Mouse (Mus musculus) heart, embryonic 10.5 days (tissue): ENCODE data around the gene Ahdc1. TPM values are rescaled to one million over a fixed set of nuclear protein-coding genes. Genes with fewer than 3 reads are reported as not detected.

Source experiments
- DNase-seq: peaks from one replicate; pipeline ENCODE4 v3.0.0-alpha.2; 2017; ENCODE audit warnings: low spot score
- H3K27ac ChIP-seq: fragments of 300-500 bp; sonication (generic); 2 replicates; pipeline ENCODE4 v1.5.1; 2016; ENCODE audit warnings: mild to moderate bottlenecking
- H3K27me3 ChIP-seq: fragments of 300-500 bp; sonication (generic); 2 replicates; pipeline ENCODE4 v1.6.1; 2016; ENCODE audit warnings: mild to moderate bottlenecking; ENCODE audit not compliant: poor library complexity, insufficient read depth, severe bottlenecking
- H3K36me3 ChIP-seq: fragments of 300-500 bp; sonication (generic); 2 replicates; pipeline ENCODE4 v1.6.1; 2016; ENCODE audit warnings: mild to moderate bottlenecking, moderate library complexity
- H3K4me1 ChIP-seq: fragments of 300-500 bp; sonication (generic); 2 replicates; pipeline ENCODE4 v1.6.1; 2016; ENCODE audit warnings: mild to moderate bottlenecking
- H3K4me3 ChIP-seq: fragments of 300-500 bp; sonication (generic); 2 replicates; pipeline ENCODE4 v1.5.1; 2016; ENCODE audit warnings: mild to moderate bottlenecking, moderate library complexity
- H3K9me3 ChIP-seq: fragments of 300-500 bp; sonication (generic); 2 replicates; pipeline ENCODE4 v1.6.1; 2016; ENCODE audit warnings: mild to moderate bottlenecking, moderate library complexity
- WGBS: fragments of 180-500 bp; shearing (Covaris S2); methylation state at CpG from one replicate; pipeline ENCODE4 v1.1.7; 2016; 5-methylcytosine and 5-hydroxymethylcytosine counted together
- polyA plus RNA-seq: library from polyadenylated mRNA; unstranded; fragments of >200 nt; fragmentation: Nextera tagmentation; extraction: Ambion mirVana; gene quantifications from 2 replicates; pipeline ENCODE4 v1.2.1, GENCODE M21; 2016

The Ahdc1 gene
- polyA plus RNA-seq, 1 experiment from 2014 or later: 12.2 TPM

DNA sequence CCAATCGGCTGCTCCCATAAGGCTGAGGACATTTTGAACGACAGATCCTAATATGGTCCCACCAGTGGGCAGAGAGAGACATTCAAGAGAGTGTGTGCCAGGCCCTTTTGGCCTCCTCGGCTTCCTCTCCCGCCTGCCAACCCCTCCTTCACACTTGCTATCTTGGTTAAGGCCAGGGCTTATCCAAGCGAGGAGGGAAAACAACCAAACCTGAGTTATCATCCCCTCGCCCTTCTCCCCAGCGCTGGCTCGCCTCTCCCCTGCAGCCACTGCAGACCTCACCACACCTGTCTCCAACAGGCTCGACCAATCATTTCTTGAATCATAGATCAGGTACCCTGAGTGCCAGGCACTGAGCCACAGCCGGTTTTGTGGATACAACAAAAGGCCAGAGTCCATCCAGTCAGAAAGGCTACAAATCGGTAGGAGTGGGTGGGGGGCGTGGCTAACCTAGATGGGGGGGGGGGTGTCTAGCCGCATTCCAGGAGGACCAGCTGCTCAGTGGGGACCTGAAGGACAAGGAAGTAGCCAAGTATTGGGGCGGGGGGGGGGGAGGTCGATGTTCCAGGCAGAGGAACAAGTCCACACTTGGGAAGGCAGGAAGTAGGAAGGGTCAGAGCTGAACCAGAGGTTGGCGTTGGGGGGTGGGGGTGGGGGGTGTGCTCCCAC, 92.6 kb downstream of the Ahdc1 start:
- no peaks in the 10 kb centered on the region for H3K9me3 ChIP-seq
- H3K4me3 ChIP-seq: peak overlapping the region; percentile 38
- no peaks in the 10 kb centered on the region for H3K27me3 ChIP-seq
- H3K36me3 ChIP-seq: 0 out of 2 replicates have a peak, but pooled peaks cover 4% of the 10 kb centered on the region
- peaks cover 35% of the 10 kb centered on the region for H3K4me1 ChIP-seq
- peak overlapping the region; percentile 79 for H3K27ac ChIP-seq
- WGBS: 13% methylated on average over 15 of the region's 16 CpGs
- peak; percentile 75 for DNase-seq

DNA sequence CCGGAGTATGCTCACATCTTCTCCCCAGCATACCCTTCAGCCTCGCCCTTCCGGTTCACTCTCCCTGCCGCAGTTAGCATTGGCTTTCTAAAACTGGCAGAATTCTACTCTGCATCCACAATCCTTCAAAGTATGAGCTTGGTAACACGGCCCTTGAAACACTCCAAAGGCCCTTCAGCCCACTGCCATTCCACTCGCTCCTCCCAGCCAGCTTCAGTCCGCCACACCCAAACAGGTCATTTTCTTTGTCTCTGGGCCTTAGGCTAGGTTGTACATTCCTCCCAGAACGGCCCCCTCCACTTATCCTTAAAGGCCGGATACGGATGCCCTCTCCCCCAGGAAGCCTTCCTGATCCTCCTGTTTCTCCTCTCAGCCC, 93.1 kb downstream of the Ahdc1 start:
- no peaks in the 10 kb centered on the region for H3K9me3 ChIP-seq
- no peaks in the 10 kb centered on the region for H3K27me3 ChIP-seq
- H3K4me3 ChIP-seq: peak overlapping the region; percentile 38; the same call in 1 of the 2 replicates
- 0 out of 2 replicates have a peak, but pooled peaks cover 4% of the 10 kb centered on the region for H3K36me3 ChIP-seq
- DNase-seq: peak; percentile 73
- 23% methylated on average over 10 of the region's 10 CpGs for WGBS
- peak overlapping the region; percentile 79 for H3K27ac ChIP-seq
- H3K4me1 ChIP-seq: peaks cover 40% of the 10 kb centered on the region

DNA sequence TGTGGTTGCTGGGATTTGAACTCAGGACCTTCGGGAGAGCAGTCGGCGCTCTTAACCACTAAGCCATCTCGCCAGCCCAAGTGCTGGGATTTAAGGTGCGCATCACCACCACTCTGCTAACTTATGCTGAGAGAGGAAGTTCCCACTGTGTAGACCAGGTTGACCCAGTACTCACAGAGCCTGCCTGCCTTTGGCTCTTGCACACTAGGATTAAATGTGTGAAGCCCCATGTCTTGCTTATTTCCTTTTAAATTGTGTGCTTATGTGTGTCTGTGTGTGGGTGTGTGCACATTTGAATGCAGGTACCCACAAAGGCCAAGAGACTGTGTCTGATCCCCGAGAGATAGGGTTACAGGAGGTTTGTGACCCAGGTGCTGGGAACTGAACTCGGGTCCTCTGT, 95.6 kb downstream of the Ahdc1 start:
- DNase-seq: no peak
- no peaks in the 10 kb centered on the region for H3K27me3 ChIP-seq
- no peak overlapping the region for H3K27ac ChIP-seq
- peaks cover 40% of the 10 kb centered on the region for H3K4me1 ChIP-seq
- 0 out of 2 replicates have a peak, but pooled peaks cover 4% of the 10 kb centered on the region for H3K36me3 ChIP-seq
- H3K4me3 ChIP-seq: no peak overlapping the region
- 89% methylated on average over 7 of the region's 7 CpGs for WGBS
- H3K9me3 ChIP-seq: no peaks in the 10 kb centered on the region

DNA sequence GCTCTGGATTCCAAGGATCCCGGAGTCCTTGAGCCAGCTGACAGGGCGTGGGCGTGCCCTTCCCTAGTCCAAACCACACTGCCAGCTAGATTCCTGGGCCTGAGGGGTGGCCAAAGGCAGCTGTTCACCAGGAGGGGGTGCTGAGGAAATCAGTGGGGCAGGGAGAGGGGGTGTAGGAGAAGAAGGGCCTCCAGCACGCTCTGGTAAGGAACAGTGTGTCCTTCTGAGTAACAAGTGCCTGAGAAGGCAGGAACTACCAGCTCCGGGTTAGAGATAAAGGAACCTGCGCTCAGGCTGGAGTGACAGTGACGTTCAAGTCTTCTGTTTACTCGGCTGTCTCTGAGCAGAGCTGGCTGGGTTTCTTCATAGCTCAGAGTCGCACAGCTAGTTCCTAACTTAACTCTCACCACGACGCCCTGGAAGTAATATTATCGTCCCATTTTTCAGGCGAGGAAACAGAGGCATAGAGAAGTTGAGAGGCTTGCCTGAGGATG, 96.8 kb downstream of the Ahdc1 start:
- Histone ChIP-seq H3K36me3 (0 out of 2 replicates have a peak, but pooled peaks cover 4% of the 10 kb centered on the region), H3K9me3 (no peaks in the 10 kb centered on the region), H3K4me1 (peaks cover 37% of the 10 kb centered on the region), H3K27me3 (no peaks in the 10 kb centered on the region), H3K27ac (peak overlapping the region; percentile 70), H3K4me3 (0 out of 2 replicates have a peak overlapping the region, but pooled peaks have one; percentile 16)
- WGBS: 29% methylated on average over 13 of the region's 13 CpGs
- DNase-seq: peak; percentile 76

DNA sequence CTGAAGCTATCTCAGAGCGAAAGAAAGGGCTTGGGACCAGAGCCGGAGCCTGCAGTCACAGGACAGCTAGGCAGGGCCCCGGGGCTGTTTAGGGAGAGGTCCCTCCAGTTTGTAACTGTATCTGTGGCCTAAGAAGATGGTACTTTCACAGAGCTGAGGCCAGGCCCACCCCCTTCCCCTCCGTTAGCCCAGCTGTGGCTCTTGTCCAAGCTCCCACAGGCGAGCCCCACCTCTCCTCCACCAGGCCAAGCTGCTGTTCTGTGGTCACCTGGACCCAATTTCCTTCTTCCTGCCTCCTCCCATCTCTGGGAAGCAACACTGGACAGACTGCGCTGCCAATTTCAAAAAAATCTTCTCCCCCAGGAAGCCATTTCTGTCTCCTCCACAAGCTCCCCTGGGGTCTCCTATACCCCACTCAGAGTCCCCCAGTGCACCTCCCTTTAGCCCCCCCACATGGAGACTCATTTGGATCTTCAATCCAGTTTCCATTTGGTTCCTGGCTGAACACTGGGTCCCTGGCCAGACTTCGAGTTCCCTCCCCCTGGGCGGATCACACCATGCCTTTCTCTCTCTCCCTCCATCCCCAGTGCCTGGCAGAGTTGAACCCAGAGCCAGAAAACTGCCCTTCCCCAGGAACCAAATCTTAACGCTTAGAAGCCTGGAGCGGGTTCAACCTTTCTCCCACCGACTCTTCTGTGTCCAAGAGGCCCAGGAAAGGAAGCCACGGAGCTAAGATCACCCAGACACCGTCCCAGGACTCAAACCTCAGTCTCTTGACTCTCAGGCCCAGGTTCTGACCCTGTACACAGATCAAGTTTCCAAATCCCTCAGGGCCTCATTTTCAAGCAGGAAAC, 97.6 kb downstream of the Ahdc1 start:
- 70% methylated on average over 13 of the region's 13 CpGs for WGBS
- Histone ChIP-seq H3K4me3 (no peak overlapping the region), H3K27ac (peak overlapping the region; percentile 53), H3K27me3 (no peaks in the 10 kb centered on the region), H3K4me1 (peaks cover 34% of the 10 kb centered on the region), H3K9me3 (no peaks in the 10 kb centered on the region), H3K36me3 (0 out of 2 replicates have a peak, but pooled peaks cover 4% of the 10 kb centered on the region)
- peak; percentile 71 for DNase-seq

DNA sequence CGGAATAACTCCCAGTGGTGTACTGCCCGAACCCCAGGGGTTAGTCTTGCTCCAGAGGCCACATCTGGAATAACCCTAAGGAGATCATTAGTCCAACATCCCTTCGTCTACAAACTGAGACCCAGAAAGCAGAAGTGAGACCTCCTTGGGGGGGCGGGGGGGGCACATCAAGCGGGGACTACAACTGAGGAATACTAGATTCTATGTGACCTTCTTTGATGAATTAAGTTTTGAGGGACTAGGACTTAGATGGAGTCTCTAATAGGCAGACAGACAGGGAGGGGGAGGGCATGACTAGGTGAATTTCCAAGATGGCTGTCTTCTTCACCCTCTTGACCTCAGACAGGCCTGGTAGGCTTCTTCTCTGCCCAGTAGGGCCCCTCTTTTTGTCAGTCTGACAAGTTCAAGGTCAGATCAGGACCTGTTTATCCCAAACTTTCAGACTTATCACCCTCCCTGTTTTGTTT, 98.3 kb downstream of the Ahdc1 start:
- 0 out of 2 replicates have a peak, but pooled peaks cover 4% of the 10 kb centered on the region for H3K36me3 ChIP-seq
- H3K4me3 ChIP-seq: no peak overlapping the region
- no peaks in the 10 kb centered on the region for H3K9me3 ChIP-seq
- H3K27ac ChIP-seq: peak overlapping the region; percentile 53; the same call in 1 of the 2 replicates
- no peaks in the 10 kb centered on the region for H3K27me3 ChIP-seq
- peaks cover 27% of the 10 kb centered on the region for H3K4me1 ChIP-seq
- WGBS: 74% methylated on average over 5 of the region's 5 CpGs
- peak; percentile 61 for DNase-seq

DNA sequence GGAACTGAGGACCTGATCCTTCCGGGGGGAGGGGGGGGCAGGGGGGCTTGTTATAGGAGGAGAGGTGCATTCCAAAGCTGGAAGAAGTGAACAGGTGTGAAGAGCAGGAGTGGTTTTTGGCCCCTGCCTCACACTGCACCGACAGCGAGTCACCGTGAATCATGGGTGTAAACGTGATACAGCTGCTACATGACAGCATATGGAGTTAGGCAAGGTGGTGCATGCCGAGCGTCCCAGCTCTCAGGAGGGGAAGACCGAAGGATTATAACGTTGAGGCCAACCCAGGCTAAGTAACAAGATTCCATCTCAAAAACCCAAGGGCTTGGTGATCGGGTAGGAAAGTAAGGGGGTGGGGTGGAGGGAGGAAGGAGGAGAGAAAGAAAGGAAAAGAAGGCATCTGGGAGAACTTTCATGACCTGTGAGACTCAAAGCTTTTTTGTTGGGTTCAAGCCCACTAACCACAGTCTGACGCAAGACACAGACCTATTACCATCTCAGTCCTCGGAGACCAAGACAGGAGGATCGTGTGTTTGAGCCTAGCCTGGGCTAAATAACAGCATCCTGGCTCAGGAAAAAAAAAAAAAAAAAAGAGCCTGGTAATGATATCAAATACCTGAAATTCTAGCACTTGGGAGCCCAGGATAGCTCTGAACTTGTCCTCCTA, 101.2 kb downstream of the Ahdc1 start:
- Histone ChIP-seq H3K36me3 (no peaks in the 10 kb centered on the region), H3K9me3 (no peaks in the 10 kb centered on the region), H3K4me3 (no peak overlapping the region), H3K27ac (no peak overlapping the region), H3K27me3 (no peaks in the 10 kb centered on the region), H3K4me1 (peaks cover 41% of the 10 kb centered on the region)
- DNase-seq: peak; percentile 73
- WGBS: 58% methylated on average over 13 of the region's 13 CpGs

DNA sequence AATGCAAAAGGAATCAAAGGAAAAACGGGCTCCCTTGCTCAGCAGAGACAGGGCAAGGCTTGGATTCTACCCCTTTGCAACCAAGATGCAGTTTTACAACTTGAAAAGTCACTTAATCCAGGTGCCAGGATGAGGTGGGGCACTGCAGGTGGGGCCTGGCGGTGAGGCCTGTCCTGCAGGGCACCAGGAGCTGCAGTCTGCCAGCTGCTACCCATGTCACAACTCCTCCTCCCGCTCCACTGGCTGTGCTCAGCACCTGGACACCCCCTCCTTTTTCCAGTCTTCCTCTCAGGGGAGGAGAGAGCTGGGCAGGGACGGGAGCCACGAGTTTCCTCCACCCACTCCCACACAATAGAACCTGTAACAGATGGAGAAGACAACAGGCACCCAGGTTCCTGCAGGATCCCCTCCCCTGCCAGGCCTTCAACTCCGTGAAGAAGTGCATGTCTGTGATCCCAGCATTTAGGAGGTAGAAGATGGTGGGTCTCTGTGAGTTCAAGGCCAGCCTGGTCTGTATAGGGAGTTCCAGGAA, 102.4 kb downstream of the Ahdc1 start:
- no peaks in the 10 kb centered on the region for H3K27me3 ChIP-seq
- H3K4me3 ChIP-seq: no peak overlapping the region
- peaks cover 39% of the 10 kb centered on the region for H3K4me1 ChIP-seq
- peak; percentile 64 for DNase-seq
- H3K9me3 ChIP-seq: no peaks in the 10 kb centered on the region
- 57% methylated on average over 6 of the region's 6 CpGs for WGBS
- H3K36me3 ChIP-seq: no peaks in the 10 kb centered on the region
- H3K27ac ChIP-seq: 0 out of 2 replicates have a peak overlapping the region, but pooled peaks have one; percentile 36

DNA sequence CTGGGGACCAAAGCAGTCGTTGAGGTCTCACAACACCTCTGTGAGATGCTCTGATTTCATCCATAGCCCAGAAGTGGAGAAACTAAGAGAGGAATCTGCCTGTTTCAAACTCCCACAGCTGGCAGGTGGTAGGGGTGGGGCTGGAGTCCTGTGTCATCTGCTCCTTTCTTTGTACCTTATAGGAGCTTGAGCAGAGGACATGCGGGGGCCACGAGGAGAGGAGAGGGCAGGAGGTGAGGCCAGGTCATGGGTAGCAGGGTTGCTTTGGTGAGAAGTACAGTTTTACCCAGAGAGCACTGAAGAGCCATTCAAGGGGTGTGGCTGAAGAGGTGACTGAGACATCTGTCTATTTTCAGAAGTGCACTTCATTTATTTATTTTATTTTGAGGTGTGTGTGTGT, 103.7 kb downstream of the Ahdc1 start:
- peak; percentile 68 for DNase-seq
- no peaks in the 10 kb centered on the region for H3K27me3 ChIP-seq
- no peaks in the 10 kb centered on the region for H3K36me3 ChIP-seq
- 94% methylated on average over 3 of the region's 3 CpGs for WGBS
- peaks cover 41% of the 10 kb centered on the region for H3K4me1 ChIP-seq
- no peak overlapping the region; the same call in 1 of the 2 replicates for H3K27ac ChIP-seq
- H3K4me3 ChIP-seq: no peak overlapping the region
- H3K9me3 ChIP-seq: no peaks in the 10 kb centered on the region

DNA sequence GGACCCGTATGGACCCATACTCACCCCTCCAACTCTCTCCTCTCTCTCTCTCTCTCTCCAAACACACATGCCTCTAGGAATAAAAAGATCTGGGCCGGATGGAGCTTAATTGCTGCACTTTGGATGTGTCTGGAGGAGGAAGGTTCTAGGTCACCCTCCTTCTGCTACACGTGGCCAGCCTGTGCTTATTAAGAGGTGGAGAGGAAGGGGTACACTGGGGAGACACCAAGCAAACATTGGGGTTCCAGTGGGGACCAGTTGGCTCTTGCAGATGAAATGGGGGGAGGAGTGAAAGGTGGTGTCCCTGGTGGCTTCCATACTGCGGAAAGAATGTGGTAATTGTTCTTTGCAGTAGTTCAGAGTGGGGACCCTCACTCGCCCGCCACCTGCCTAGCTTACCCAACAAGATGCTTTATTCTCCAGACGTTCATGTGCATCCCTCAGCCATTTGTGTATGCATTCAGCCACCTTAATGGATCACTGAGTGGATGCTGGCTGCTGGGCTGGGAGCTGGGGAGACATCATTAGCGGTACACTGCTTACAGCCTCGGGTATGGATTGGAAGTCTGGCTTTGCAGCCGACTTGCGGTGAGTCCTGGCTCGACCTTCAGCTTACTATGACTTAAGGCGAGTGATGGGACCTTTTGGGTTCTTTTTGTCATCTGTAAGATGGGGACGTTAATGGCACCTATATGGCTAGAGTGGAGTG, 104.8 kb downstream of the Ahdc1 start:
- DNase-seq: peak; percentile 62
- Histone ChIP-seq H3K9me3 (no peaks in the 10 kb centered on the region), H3K4me1 (peaks cover 50% of the 10 kb centered on the region), H3K27me3 (no peaks in the 10 kb centered on the region), H3K4me3 (no peak overlapping the region), H3K36me3 (no peaks in the 10 kb centered on the region), H3K27ac (peak overlapping the region; percentile 94)
- 77% methylated on average over 14 of the region's 14 CpGs for WGBS

DNA sequence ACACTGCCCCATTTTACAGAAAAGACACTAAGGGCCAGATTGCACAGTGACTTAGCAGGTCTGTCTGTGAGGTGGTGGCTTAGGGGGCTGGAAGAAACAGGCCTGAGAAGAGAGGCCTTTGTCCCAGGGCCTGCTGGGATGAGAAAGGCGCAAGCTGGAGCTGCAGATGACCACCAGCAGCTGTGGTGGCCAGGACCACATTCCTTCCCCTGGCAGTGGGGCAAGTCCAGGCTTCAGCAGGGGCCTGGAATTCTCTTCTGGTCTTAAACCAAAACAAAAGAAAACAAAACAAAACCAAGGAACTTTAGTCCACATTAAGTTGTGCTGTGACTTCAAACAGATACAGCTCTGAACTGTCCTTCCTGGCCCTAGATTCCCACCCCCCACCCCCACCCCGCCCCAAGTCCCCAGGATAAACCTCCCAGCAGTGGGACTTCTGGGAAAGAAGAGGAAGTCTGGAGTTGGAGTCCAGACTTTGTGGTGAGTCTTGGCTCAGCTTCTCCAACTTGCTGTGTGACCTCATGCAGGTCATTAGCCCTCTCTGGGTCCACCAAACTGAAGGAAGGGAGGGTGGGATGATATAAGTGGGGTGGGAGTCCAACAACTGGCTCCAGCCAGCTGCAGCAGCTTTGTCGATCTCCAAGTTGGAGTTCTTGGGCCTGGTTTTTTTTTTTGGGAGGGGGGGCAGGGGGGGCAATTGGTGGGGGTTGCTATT, 105.9 kb downstream of the Ahdc1 start:
- DNase-seq: peak; percentile 69
- no peaks in the 10 kb centered on the region for H3K36me3 ChIP-seq
- H3K4me3 ChIP-seq: peak overlapping the region; percentile 39; the same call in 1 of the 2 replicates
- H3K9me3 ChIP-seq: no peaks in the 10 kb centered on the region
- peaks cover 60% of the 10 kb centered on the region for H3K4me1 ChIP-seq
- no peaks in the 10 kb centered on the region for H3K27me3 ChIP-seq
- H3K27ac ChIP-seq: peak overlapping the region; percentile 94
- 46% methylated on average over 3 of the region's 3 CpGs for WGBS
